Mouse (Mus musculus) 416B (cell line): ENCODE measurements around the gene Daam1.

ENCODE experiments used
- DNase-seq: peaks from one replicate; pipeline ENCODE4 v3.0.0; 2011; ENCODE audit warnings: low read depth

Gene Daam1

GRCm38 (mm10) chr12:71932433-71933386 is 101.8 kb downstream of the Daam1 start:
- peak; percentile 78 for DNase-seq

- no peak for DNase-seq
Observed at GRCm38 (mm10) chr12:71933989-71934645, 103.2 kb downstream of the Daam1 start.

- peak; percentile 79 for DNase-seq
Observed at GRCm38 (mm10) chr12:71936636-71937035, 105.8 kb downstream of the Daam1 start.

GRCm38 (mm10) chr12:71938513-71938912 is 107.6 kb downstream of the Daam1 start:
- DNase-seq, result no peak

GRCm38 (mm10) chr12:71941290-71941689 is 110.4 kb downstream of the Daam1 start:
- no peak for DNase-seq

GRCm38 (mm10) chr12:71943112-71943511 is 112.2 kb downstream of the Daam1 start:
- DNase-seq, result no peak

- DNase-seq, result peak; percentile 85
Observed at GRCm38 (mm10) chr12:71943646-71944045, 112.8 kb downstream of the Daam1 start.

- DNase-seq, result peak; percentile 24
Observed at GRCm38 (mm10) chr12:71945844-71946243, 115.0 kb downstream of the Daam1 start.

GRCm38 (mm10) chr12:71946448-71946847 is 115.6 kb downstream of the Daam1 start:
- DNase-seq, result no peak

GRCm38 (mm10) chr12:71948972-71949371 is 118.1 kb downstream of the Daam1 start:
- no peak for DNase-seq

GRCm38 (mm10) chr12:71949606-71950005 is 118.7 kb downstream of the Daam1 start:
- DNase-seq, result no peak

- no peak for DNase-seq
Observed at GRCm38 (mm10) chr12:71950095-71950877, 119.4 kb downstream of the Daam1 start.

- no peak for DNase-seq
Observed at GRCm38 (mm10) chr12:71954180-71954935, 123.5 kb downstream of the Daam1 start.

GRCm38 (mm10) chr12:71956980-71957379 is 126.1 kb downstream of the Daam1 start:
- no peak for DNase-seq

- DNase-seq, result no peak
Observed at GRCm38 (mm10) chr12:71957496-71957895, 126.6 kb downstream of the Daam1 start.

GRCm38 (mm10) chr12:71959351-71959991 is 128.6 kb downstream of the Daam1 start:
- DNase-seq, result no peak

GRCm38 (mm10) chr12:71961671-71962070 is 130.8 kb downstream of the Daam1 start:
- no peak for DNase-seq

GRCm38 (mm10) chr12:71962616-71963015 is 131.7 kb downstream of the Daam1 start:
- DNase-seq, result no peak

- DNase-seq, result no peak
Observed at GRCm38 (mm10) chr12:71968592-71968991, 137.7 kb downstream of the Daam1 start.

- no peak for DNase-seq
Observed at GRCm38 (mm10) chr12:71969022-71969421, 138.1 kb downstream of the Daam1 start.

- DNase-seq, result no peak
Observed at GRCm38 (mm10) chr12:71969439-71969838, 138.6 kb downstream of the Daam1 start.
